Mouse (Mus musculus) heart, postnatal 36 days (tissue): ENCODE results near the gene Magohb. TPM values are rescaled to one million over a fixed set of nuclear protein-coding genes. Genes with fewer than 3 reads are reported as not detected.

ENCODE experiments used
- DNase-seq, 2 experiments: peaks; one replicate each; pipeline ENCODE4 v3.0.0; 2021 to 2022
- intact Hi-C: fragments of 180-260 bp; cut with DNase I; formaldehyde crosslinking; loops from one replicate; pipeline ENCODE4 v1.15.1; 2025
- total RNA-seq, 2 experiments: library from RNA; stranded (reverse); gene quantifications; 2 replicates each; pipeline ENCODE4 v1.2.3; 2021

The Magohb gene
- total RNA-seq, 2 experiments from 2014 or later, result 6.4 to 7.1 TPM

- DNase-seq, result no peak
- intact Hi-C loops, result no loop called here
Measured at GRCm38 (mm10) chr6:131264175-131264574, 28.9 kb downstream of the Magohb start.

- DNase-seq, result no peak
- intact Hi-C loops, result no loop called here
Measured at GRCm38 (mm10) chr6:131262778-131263177, 30.3 kb downstream of the Magohb start.

DNA sequence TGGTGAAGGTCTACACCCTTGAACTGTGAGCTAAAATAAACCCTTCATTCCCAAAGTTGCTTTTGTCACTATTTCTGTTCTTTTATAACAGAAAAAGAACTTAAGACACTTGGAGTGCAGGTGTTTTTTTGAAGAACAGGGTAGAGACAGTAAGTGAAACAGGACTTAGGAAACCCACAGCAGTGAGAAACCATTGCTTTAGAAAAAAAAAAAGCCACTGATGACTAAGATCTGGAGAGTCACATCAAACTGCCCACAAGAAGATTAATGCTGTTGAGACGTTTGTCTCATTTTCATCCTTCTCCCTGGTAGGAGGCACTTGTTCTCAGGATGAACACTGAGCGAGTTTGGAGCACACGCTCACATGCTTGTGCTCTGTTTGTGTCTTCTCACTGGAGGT is 31.0 kb downstream of the Magohb start:
- intact Hi-C loops, result no loop called here
- DNase-seq, result no peak

DNA sequence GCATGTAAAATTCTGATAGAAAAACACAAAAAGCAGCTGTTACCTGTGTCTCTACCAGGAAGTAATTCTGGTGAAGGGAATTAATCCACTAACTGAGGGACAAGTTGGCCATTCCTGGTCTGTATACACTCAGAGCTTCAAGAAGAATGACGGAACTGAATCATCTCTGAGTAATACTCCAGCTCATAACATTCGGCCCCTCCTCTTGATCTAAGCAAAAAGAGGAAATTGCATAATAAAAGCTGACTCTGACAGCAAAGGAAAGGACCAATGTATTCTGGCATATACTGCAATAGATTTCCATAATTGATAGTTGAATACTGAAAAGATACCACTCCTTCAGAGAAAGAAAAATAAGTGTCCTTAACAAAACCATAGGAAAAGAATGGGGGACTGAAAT is 45.8 kb downstream of the Magohb start, which contains the start of gene Klra2:
Klra2 (minus strand) TSS at position 157 of the 400 bp plus-strand sequence.
- no peak for DNase-seq
- intact Hi-C loops, result no loop called here

DNA sequence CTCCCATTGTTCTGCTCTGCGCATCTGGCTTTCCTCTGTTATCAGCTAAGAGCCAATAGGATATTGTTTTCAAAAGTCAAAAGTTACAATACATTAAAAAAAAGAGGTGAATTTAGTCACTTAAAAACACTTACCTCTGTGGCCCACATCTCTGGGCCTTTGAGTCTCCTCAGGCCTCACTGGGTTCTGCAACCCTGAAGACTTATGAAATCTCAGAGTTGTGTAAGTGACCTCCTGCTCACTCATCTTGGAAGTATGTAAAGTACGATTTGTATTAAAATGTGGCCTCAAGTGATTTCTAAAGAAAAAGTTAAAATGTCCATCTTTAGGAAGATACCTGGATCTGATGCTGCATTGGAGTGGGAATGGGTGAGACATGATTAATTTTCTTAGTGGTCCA is 48.0 kb downstream of the Magohb start:
- intact Hi-C loops, result no loop called here
- no peak for DNase-seq

Other genes starting within 250 kb of the Magohb start
- gene Klra2, start 45.9 kb downstream of the Magohb start, total RNA-seq, result under 1 TPM; 0.39 to 0.65 TPM
- under 1 TPM; 0.22 to 0.30 TPM for gene Styk1, start 60.4 kb upstream of the Magohb start, total RNA-seq
- gene Ybx3, start 95.2 kb upstream of the Magohb start, total RNA-seq, result 100 to 1,000 TPM; 242 to 252 TPM
- not detected for gene 5430401F13Rik, start 193.2 kb upstream of the Magohb start, total RNA-seq
- gene Gm6619, start 193.2 kb upstream of the Magohb start, total RNA-seq, result not detected